8 mouse cellular contexts compared by ENCODE assay signal in genomic region chr10:127615034-127615374, GRCm38 (mm10). TPM values are rescaled to one million over a fixed set of nuclear protein-coding genes. Genes with fewer than 3 reads are reported as not detected.
A peak's percentile ranks its signal among the peaks of the same experiment; 100 is the strongest.
DNase-seq lines count a peak whose midpoint lies in the region; ATAC-seq and TF ChIP-seq lines count a peak whose summit lies in the region.

No protein-coding gene starts in this region.

- no peaks in the 10 kb centered on the region for H3K9me3 ChIP-seq in lung, embryonic 15.5 days
- H3K9me3 ChIP-seq in forebrain, postnatal 0 days (ENCODE audit: low read length): no peaks in the 10 kb centered on the region
- H3K9me3 ChIP-seq in limb, embryonic 13.5 days: no peaks in the 10 kb centered on the region
- no peaks in the 10 kb centered on the region for H3K9me3 ChIP-seq in stomach, embryonic 14.5 days (ENCODE audit: control insufficient read depth, low read depth, low read length)

- no peak for TF ChIP-seq CTCF in lung, adult 2 months (IDR thresholded peaks at IDR 0.05; ENCODE audit: insufficient read depth, low read length)
- no peak for TF ChIP-seq CTCF in forebrain, postnatal 0 days (IDR thresholded peaks at IDR 0.05; ENCODE audit: low read depth)

- no peak for ATAC-seq in lung, embryonic 15.5 days (ENCODE audit: borderline replicate concordance, extremely low read depth, low FRiP score, low TSS enrichment)
- ATAC-seq in forebrain, postnatal 0 days: no peak
- peak; percentile 35; the same call in 1 of the 2 replicates for ATAC-seq in limb, embryonic 13.5 days (ENCODE audit: low FRiP score, low read depth)
- no peak for ATAC-seq in stomach, embryonic 14.5 days (ENCODE audit: insufficient number of reproducible peaks, insufficient read depth, low FRiP score, low read depth)

- TF ChIP-seq POLR2A in lung, adult 2 months (IDR thresholded peaks at IDR 0.05; ENCODE audit: borderline replicate concordance, extremely low read depth, low read depth, low read length): no peak

- no peak overlapping the region for H3K4me3 ChIP-seq in lung, embryonic 15.5 days
- H3K4me3 ChIP-seq in lung, adult 2 months (replicated peaks; ENCODE audit: extremely low read depth, low read depth, low read length): no peak overlapping the region
- no peak overlapping the region for H3K4me3 ChIP-seq in forebrain, postnatal 0 days (ENCODE audit: low read depth, low read length)
- H3K4me3 ChIP-seq in limb, embryonic 13.5 days: peak overlapping the region; percentile 30
- no peak overlapping the region for H3K4me3 ChIP-seq in stomach, embryonic 14.5 days (ENCODE audit: low read depth, low read length)

- H3K36me3 ChIP-seq in lung, embryonic 15.5 days: peaks cover 22% of the 10 kb centered on the region
- H3K36me3 ChIP-seq in forebrain, postnatal 0 days (ENCODE audit: insufficient read depth): peaks cover 31% of the 10 kb centered on the region
- H3K36me3 ChIP-seq in limb, embryonic 13.5 days: peaks cover 44% of the 10 kb centered on the region
- H3K36me3 ChIP-seq in stomach, embryonic 14.5 days (ENCODE audit: control insufficient read depth, insufficient read depth, low read length): peaks cover 23% of the 10 kb centered on the region

- H3K27me3 ChIP-seq in lung, embryonic 15.5 days: no peaks in the 10 kb centered on the region
- no peaks in the 10 kb centered on the region for H3K27me3 ChIP-seq in forebrain, postnatal 0 days (ENCODE audit: insufficient read depth, low read length)
- no peaks in the 10 kb centered on the region for H3K27me3 ChIP-seq in limb, embryonic 13.5 days
- no peaks in the 10 kb centered on the region for H3K27me3 ChIP-seq in stomach, embryonic 14.5 days (ENCODE audit: control insufficient read depth, insufficient read depth, low read length)

- peak overlapping the region; percentile 86 for H3K27ac ChIP-seq in lung, embryonic 15.5 days
- peak overlapping the region; percentile 73 for H3K27ac ChIP-seq in forebrain, postnatal 0 days (ENCODE audit: low read depth, low read length)
- peak overlapping the region; percentile 89 for H3K27ac ChIP-seq in limb, embryonic 13.5 days
- peak overlapping the region; percentile 89 for H3K27ac ChIP-seq in stomach, embryonic 14.5 days (ENCODE audit: low read length)

- WGBS in lung, embryonic 15.5 days: 4% methylated on average over 2 of the region's 2 CpGs
- WGBS in lung, adult 2 months: 47% methylated on average over 2 of the region's 2 CpGs
- 49% methylated on average over 2 of the region's 2 CpGs for WGBS in forebrain, postnatal 0 days
- 3% methylated on average over 2 of the region's 2 CpGs for WGBS in limb, embryonic 13.5 days
- WGBS in stomach, embryonic 14.5 days: 35% methylated on average over 2 of the region's 2 CpGs

- 0 out of 2 replicates have a peak overlapping the region, but pooled peaks have one; percentile 17 for H3K9ac ChIP-seq in lung, embryonic 15.5 days
- H3K9ac ChIP-seq in forebrain, postnatal 0 days: no peak overlapping the region
- H3K9ac ChIP-seq in limb, embryonic 13.5 days: peak overlapping the region; percentile 59; the same call in 1 of the 2 replicates
- H3K9ac ChIP-seq in stomach, embryonic 14.5 days (replicated peaks; ENCODE audit: low read depth, low read length): no peak overlapping the region

- H3K4me1 ChIP-seq in lung, embryonic 15.5 days: peaks cover 67% of the 10 kb centered on the region
- peaks cover 3% of the 10 kb centered on the region; the same call in 1 of the 2 replicates for H3K4me1 ChIP-seq in lung, adult 2 months (ENCODE audit: control insufficient read depth, insufficient read depth, low read length)
- H3K4me1 ChIP-seq in forebrain, postnatal 0 days (ENCODE audit: insufficient read depth): peaks cover 32% of the 10 kb centered on the region
- H3K4me1 ChIP-seq in limb, embryonic 13.5 days: peaks cover 75% of the 10 kb centered on the region
- H3K4me1 ChIP-seq in stomach, embryonic 14.5 days (ENCODE audit: control insufficient read depth, insufficient read depth, low read length): peaks cover 58% of the 10 kb centered on the region

- DNase-seq in lung, adult 2 months: no peak
- no peak for DNase-seq in forebrain, postnatal 0 days
- no peak for DNase-seq in spleen, adult 18-20 months
- DNase-seq in layer of hippocampus, postnatal 25 days (ENCODE audit: extremely low spot score in 1 of 2, low spot score in 1 of 2): no peak
- no peak for DNase-seq in layer of hippocampus, adult 9-11 months

- peak overlapping the region; percentile 26; the same call in 1 of the 2 replicates for H3K4me2 ChIP-seq in lung, embryonic 15.5 days
- no peak overlapping the region for H3K4me2 ChIP-seq in forebrain, postnatal 0 days (ENCODE audit: low read depth)
- peak overlapping the region; percentile 82 for H3K4me2 ChIP-seq in limb, embryonic 13.5 days (replicated peaks)
- H3K4me2 ChIP-seq in stomach, embryonic 14.5 days (replicated peaks; ENCODE audit: low read depth, low read length): peak overlapping the region; percentile 29

RNA-seq across cellular contexts. Expression of gene Lrp1, which starts 5.9 kb away (rescaled TPM):
- 72.6 and 73.6 TPM in 2 replicates for polyA plus RNA-seq in lung, embryonic 15.5 days (2015; fragmentation: Nextera tagmentation; extraction: Ambion mirVana)
- 215 and 248 TPM in 2 replicates for polyA plus RNA-seq in lung, adult 2 months (2012; rRNA removed)
- 183 and 228 TPM in 2 replicates for total RNA-seq in forebrain, postnatal 0 days (2014; rRNA removed)
- 42.2 and 70.4 TPM in 2 replicates for polyA plus RNA-seq in forebrain, postnatal 0 days (2015; fragmentation: Nextera tagmentation; extraction: Ambion mirVana)
- 123 and 127 TPM in 2 replicates for polyA plus RNA-seq in limb, embryonic 13.5 days (2015; fragmentation: Nextera tagmentation; extraction: Ambion mirVana)
- 98.0 and 99.3 TPM in 2 replicates for polyA plus RNA-seq in stomach, embryonic 14.5 days (2014; fragmentation: Nextera tagmentation; extraction: Ambion mirVana)
- total RNA-seq in layer of hippocampus, postnatal 25 days (2021): 100 to 1,000 TPM; 259 to 316 TPM

RNA-seq across cellular contexts. Expression of gene Stat6, which starts 27.8 kb away (rescaled TPM):
- 33.1 and 37.6 TPM in 2 replicates for polyA plus RNA-seq in lung, embryonic 15.5 days (2015; fragmentation: Nextera tagmentation; extraction: Ambion mirVana)
- 92.3 and 123 TPM in 2 replicates for polyA plus RNA-seq in lung, adult 2 months (2012; rRNA removed)
- total RNA-seq in forebrain, postnatal 0 days (2014; rRNA removed): 4.6 and 5.4 TPM in 2 replicates
- 4.3 and 4.4 TPM in 2 replicates for polyA plus RNA-seq in forebrain, postnatal 0 days (2015; fragmentation: Nextera tagmentation; extraction: Ambion mirVana)
- polyA plus RNA-seq in limb, embryonic 13.5 days (2015; fragmentation: Nextera tagmentation; extraction: Ambion mirVana): 14.3 and 15.0 TPM in 2 replicates
- polyA plus RNA-seq in stomach, embryonic 14.5 days (2014; fragmentation: Nextera tagmentation; extraction: Ambion mirVana): 24.7 and 26.5 TPM in 2 replicates
- total RNA-seq in layer of hippocampus, postnatal 25 days (2021): 1 to 10 TPM; 4.1 to 7.2 TPM

RNA-seq across cellular contexts. Expression of gene Nemp1, which starts 51.7 kb away (rescaled TPM):
- 11.8 TPM in 2 replicates for polyA plus RNA-seq in lung, embryonic 15.5 days (2015; fragmentation: Nextera tagmentation; extraction: Ambion mirVana)
- polyA plus RNA-seq in lung, adult 2 months (2012; rRNA removed): 2.7 and 3.6 TPM in 2 replicates
- 3.4 and 6.1 TPM in 2 replicates for total RNA-seq in forebrain, postnatal 0 days (2014; rRNA removed)
- polyA plus RNA-seq in forebrain, postnatal 0 days (2015; fragmentation: Nextera tagmentation; extraction: Ambion mirVana): 2.8 and 3.2 TPM in 2 replicates
- 9.3 and 9.9 TPM in 2 replicates for polyA plus RNA-seq in limb, embryonic 13.5 days (2015; fragmentation: Nextera tagmentation; extraction: Ambion mirVana)
- 10.2 and 11.3 TPM in 2 replicates for polyA plus RNA-seq in stomach, embryonic 14.5 days (2014; fragmentation: Nextera tagmentation; extraction: Ambion mirVana)
- total RNA-seq in layer of hippocampus, postnatal 25 days (2021): 1 to 10 TPM; 5.8 TPM

RNA-seq across cellular contexts. Expression of gene Nab2, which starts 53.4 kb away (rescaled TPM):
- 14.2 and 15.4 TPM in 2 replicates for polyA plus RNA-seq in lung, embryonic 15.5 days (2015; fragmentation: Nextera tagmentation; extraction: Ambion mirVana)
- 32.8 and 35.1 TPM in 2 replicates for polyA plus RNA-seq in lung, adult 2 months (2012; rRNA removed)
- total RNA-seq in forebrain, postnatal 0 days (2014; rRNA removed): 12.9 and 14.4 TPM in 2 replicates
- 4.5 and 4.8 TPM in 2 replicates for polyA plus RNA-seq in forebrain, postnatal 0 days (2015; fragmentation: Nextera tagmentation; extraction: Ambion mirVana)
- polyA plus RNA-seq in limb, embryonic 13.5 days (2015; fragmentation: Nextera tagmentation; extraction: Ambion mirVana): 18.1 and 18.5 TPM in 2 replicates
- polyA plus RNA-seq in stomach, embryonic 14.5 days (2014; fragmentation: Nextera tagmentation; extraction: Ambion mirVana): 9.2 and 11.1 TPM in 2 replicates
- 10 to 100 TPM; 43.0 to 46.0 TPM for total RNA-seq in layer of hippocampus, postnatal 25 days (2021)

Comparison
In these comparisons a context has a peak if more than half of its experiments do, and no peak if none do; other contexts are left out.
1. H3K9ac ChIP-seq: peak in lung, embryonic 15.5 days (single experiment) and limb, embryonic 13.5 days (single experiment); none in forebrain, postnatal 0 days (single experiment) and stomach, embryonic 14.5 days (single experiment).
2. Peak in every context shown above with its lines, with median percentiles within 50 percentile points of each other: H3K27ac ChIP-seq.